Mouse (Mus musculus) spleen, adult 12 weeks (tissue): ENCODE results near the gene Vmn2r84.
"Not testable (repeated sequence)": the region's sequence is repeated elsewhere in the genome, so short reads cannot be mapped to it uniquely, and the experiment has no call there.

Experiments
- DNase-seq: peaks from one replicate; pipeline ENCODE4 v3.0.0; 2022; ENCODE audit warnings: low spot score

Vmn2r84 gene

DNA sequence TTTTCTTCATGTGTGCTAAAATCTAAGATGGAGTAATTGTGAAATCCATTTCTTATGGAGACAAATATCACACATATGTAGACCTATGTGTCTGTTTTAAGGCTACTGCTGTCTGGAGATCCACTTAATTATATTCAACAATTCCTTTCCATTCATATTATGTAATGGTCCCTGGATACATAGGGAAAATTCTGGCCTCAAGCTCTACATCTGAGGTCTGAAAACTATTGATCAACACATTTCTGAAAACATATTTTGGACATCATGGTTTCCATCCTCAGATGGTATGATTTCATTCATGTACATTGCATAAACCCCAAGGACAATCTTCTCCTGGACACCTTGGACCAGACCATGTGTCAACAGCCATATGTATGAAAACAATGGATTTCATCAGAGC lies at the start of gene Vmn2r84:
TSS of gene Vmn2r84 (minus strand) at position 101 of the 400 bp plus-strand sequence.
- DNase-seq = no peak

DNA sequence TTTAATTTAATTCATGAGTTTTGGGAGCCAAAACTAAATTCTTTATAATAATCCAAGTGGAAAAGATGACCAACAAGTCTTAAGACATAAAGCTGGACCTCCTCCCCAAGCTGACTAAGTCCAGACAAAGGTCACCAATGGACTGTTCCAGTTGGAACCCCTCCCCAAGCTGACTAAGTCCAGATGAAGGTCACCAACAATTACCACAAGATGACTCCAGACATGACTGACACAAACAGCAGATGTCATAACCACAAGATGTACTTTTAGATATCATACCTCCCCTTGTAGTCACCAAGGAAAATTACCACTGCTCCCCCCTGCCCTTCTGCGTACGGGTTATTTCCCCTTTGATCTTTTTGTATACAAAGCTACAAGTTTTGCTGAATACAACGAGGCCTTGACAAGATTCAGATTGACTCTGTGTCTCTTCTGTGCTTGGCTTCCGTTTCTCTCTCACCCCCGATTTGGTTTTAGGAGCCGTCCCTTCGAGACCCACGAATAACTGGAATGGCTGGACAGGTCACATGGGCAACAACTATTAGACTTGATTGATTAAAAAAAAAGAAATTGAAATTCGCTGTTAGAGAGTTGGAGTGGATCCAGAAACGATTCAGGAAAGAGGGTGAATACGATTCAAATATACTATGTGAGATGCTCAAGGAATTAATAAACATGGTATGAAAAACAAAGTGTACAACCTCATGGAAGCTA lies 40.2 kb upstream of the Vmn2r84 start:
- DNase-seq = not testable (repeated sequence)

DNA sequence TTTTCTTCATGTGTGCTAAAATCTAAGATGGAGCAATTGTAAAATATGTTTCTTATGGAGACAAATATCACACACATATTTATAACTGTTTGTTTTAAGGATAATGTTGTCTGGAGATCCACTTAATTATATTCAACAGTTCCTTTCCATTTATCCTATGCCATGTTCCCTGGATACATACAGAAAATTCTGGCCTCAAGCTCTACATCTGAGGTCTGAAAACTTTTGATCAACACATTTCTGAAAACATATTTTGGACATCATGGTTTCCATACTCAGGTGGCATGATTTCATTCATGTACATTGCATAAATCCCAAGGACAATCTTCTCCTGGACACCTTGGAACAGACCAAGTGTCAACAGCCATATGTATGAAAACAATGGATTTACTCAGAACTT lies 35.5 kb upstream of the Vmn2r84 start, which contains the start of gene Vmn2r85:
TSS of gene Vmn2r85 (minus strand) at position 101 of the 400 bp plus-strand sequence.
- DNase-seq = not testable (repeated sequence)

- not testable (repeated sequence) for DNase-seq
Observed at GRCm38 (mm10) chr10:130422368-130422767, 28.2 kb upstream of the Vmn2r84 start.

DNA sequence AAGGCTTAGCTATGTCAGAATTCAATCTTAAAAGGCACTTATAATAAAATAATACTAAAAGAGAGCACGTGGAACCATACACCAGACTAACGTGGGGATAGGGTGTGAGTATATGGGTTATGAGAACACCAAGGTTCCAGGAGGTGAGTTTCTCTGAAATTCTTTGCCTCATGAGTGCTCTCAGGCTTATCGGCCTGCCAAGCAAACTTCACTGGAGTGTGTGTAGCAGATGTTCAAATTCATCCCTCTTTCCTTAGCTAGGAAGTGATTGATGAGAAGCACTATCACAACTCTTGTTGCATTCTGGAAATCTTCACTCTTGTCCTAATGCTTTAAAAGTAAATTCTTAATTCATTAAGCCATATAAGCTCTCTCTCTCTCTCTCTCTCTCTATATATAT lies 26.3 kb upstream of the Vmn2r84 start:
- DNase-seq = no peak

- not testable (repeated sequence) for DNase-seq
Observed at GRCm38 (mm10) chr10:130419954-130420353, 25.8 kb upstream of the Vmn2r84 start.

DNA sequence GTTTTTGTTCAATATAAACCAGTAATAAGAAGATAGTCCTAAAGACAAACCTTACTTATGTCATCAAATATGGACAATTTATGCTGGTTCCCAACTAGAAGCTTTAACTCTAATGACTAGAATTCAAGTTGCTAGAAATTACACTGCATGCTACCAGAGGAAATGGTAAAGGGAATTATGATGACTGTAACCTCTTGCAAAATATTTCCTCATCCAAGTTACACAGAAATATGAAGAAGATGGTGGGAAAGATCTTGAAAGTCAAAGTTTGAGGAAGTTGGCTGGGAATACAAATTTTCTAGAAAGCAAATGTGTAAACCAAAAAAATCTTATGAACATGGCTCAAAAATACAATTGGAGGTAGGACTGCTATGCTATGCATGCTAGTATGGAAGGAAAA lies 22.2 kb upstream of the Vmn2r84 start:
- DNase-seq = not testable (repeated sequence)

GRCm38 (mm10) chr10:130412167-130412698 lies 18.1 kb upstream of the Vmn2r84 start:
- not testable (repeated sequence) for DNase-seq

GRCm38 (mm10) chr10:130375145-130375544 lies 19.0 kb downstream of the Vmn2r84 start:
- DNase-seq = no peak

DNA sequence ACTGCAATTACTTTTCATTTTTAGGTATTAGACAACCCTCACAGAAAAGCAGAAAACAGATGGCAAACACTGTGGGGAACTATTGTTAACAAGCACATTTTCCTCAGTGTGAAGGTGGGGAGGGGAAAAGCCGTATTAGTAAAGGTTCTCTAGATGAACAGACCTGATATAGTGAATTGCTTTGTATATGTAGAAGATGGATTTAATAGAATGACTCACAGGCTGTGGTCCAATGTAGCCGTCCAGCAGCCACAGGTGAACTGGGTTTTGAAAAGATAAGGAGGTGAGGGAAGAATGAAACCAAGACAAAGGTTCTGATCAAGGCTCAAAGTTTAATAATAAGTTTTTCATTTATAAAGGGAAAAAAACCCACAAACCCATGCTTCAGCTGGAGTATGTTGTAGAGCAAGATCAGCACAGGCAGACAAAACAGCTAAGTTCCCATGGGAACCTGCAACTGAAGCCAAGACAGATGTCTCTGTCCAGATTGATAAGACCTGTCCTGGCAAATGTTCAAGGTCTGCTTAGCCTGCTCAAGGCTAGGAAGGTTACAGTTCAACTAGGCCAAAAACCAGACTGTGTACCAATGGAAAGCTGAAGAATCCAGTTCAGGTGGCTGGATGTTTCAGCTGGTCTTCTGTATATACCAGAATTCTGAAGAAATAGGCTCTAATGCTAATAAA lies 21.5 kb downstream of the Vmn2r84 start:
- DNase-seq = peak; percentile 33

DNA sequence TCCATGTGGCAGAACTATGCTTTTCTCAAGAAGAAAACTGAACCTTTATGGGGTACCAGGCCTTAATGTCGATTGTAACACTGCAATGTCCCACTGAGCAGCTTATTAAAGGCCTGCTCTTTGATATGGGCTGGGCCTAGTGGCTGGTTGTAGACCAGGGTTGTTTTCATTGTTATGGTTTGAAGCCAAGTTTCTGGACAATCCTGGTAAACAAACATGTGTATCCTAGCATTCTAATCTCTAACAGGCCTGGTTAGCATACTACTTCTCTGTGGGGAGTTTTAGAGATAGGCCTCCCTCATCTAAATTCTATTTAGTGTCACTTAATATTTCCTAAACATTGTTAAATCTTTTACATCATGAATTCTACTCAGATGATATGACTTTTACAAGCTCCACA lies 22.5 kb downstream of the Vmn2r84 start:
- no peak for DNase-seq

- DNase-seq = no peak
Observed at GRCm38 (mm10) chr10:130370005-130370682, 24.0 kb downstream of the Vmn2r84 start.

GRCm38 (mm10) chr10:130368384-130368783 lies 25.7 kb downstream of the Vmn2r84 start:
- no peak for DNase-seq

GRCm38 (mm10) chr10:130364766-130365165 lies 29.4 kb downstream of the Vmn2r84 start:
- no peak for DNase-seq

DNA sequence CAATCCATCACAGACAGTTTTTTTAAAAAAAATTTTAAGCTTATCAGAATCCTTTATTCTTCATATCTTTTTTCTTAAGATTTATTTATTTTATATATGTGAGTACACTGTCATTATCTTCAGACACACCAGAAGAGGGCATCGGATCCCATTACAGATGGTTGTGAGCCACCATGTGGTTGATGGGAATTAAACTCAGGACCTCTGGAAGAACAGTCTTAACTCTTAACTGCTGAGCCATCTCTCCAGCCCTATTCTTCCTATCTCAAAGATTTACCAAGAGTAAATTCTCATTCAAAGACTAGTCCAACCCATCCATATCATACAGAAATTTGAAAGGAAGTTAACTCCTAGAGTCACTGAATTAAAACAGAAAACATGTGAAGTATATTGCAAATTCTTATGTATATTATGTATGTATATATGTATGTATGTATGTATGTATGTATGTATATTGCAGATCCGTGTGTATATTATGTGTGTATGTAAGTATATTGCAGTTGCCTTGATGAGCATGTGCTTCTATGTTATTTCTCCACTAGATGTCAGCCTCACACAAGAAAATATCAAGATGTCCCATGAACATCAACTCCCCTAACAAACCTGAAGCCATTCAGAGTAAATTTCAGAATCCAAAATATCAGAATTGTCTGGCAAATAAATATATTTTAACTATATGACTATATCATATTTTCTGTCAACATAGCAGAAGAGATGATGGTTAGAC lies 30.5 kb downstream of the Vmn2r84 start:
- no peak for DNase-seq

DNA sequence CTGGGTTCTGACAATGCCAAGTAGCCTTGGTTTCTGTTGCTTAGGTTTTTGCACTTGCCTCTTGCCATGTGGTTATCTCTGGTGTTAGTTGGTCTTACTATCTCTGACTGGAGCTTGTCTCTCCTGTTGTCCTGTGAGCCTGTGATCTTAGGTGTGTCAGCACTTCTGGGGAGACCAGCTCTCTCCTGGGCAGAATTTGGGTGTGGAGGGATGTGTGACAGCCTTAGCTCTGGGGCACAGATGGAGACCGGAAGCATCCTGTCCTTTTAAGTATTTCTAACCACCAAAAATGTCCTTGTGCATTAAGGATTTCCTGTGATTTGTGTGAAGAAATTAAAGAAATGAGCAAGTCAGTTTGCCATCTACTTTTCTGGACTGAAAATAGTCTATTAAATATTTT lies 50.1 kb downstream of the Vmn2r84 start:
- no peak for DNase-seq

- not testable (repeated sequence) for DNase-seq
Observed at GRCm38 (mm10) chr10:130340050-130340449, 54.1 kb downstream of the Vmn2r84 start.

GRCm38 (mm10) chr10:130337581-130337980 lies 56.6 kb downstream of the Vmn2r84 start:
- DNase-seq = no peak

DNA sequence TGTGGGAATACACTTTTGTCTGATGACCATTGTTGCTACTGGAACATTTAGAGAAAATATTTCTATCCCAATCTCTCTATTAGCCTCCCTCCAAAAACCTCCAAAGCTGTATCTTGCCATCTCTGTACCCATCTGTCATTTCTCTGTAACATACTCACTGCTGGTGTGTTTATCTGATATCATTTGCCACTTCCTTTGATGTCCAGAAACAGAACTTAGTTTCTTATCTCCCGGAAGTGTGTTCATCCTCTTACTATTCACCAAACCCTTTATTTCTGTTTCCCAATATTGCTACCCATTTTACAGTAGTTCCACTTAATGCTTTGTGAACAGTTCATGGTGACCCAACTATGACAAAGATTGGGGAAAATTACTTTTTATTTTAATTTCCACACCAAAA lies 57.7 kb downstream of the Vmn2r84 start:
- no peak for DNase-seq

- no peak for DNase-seq
Observed at GRCm38 (mm10) chr10:130330711-130331110, 63.4 kb downstream of the Vmn2r84 start.
